Mouse (Mus musculus) CH12.LX (cell line): ENCODE measurements around the gene Tubgcp4.

Experiments used
- CHD1 ChIP-seq: IDR thresholded peaks from 2 replicates; pipeline ENCODE4 v1.6.1; 2012; ENCODE audit warnings: low read depth, low read length, improper control_type of control experiment, inconsistent platforms
- CTCF ChIP-seq, 2 experiments: IDR thresholded peaks in 1 of 2; conservative IDR thresholded peaks in 1 of 2; 2 replicates each; pipeline ENCODE4 v1.5.1; 2011 to 2012; ENCODE audit warnings: low read depth in 2 of 2, low read length in 2 of 2, improper control_type of control experiment in 1 of 2, inconsistent platforms in 1 of 2, mild to moderate bottlenecking in 1 of 2, moderate library complexity in 1 of 2
- EP300 ChIP-seq: IDR thresholded peaks from 2 replicates; pipeline ENCODE4 v1.6.1; 2011; ENCODE audit warnings: low read length, improper control_type of control experiment
- JUN ChIP-seq: IDR thresholded peaks from 2 replicates; pipeline ENCODE4 v1.6.1; 2011; ENCODE audit warnings: low read depth, mild to moderate bottlenecking, low read length, improper control_type of control experiment, moderate library complexity; ENCODE audit not compliant: insufficient read depth
- MAFK ChIP-seq: IDR thresholded peaks from 2 replicates; pipeline ENCODE4 v1.6.1; 2011; ENCODE audit warnings: low read length, improper control_type of control experiment; ENCODE audit not compliant: insufficient replicate concordance
- MAZ ChIP-seq: IDR thresholded peaks from 2 replicates; pipeline ENCODE4 v1.6.1; 2012; ENCODE audit warnings: low read depth, mild to moderate bottlenecking, inconsistent platforms, low read length, improper control_type of control experiment, moderate library complexity
- NRF1 ChIP-seq: IDR thresholded peaks from 2 replicates; pipeline ENCODE4 v1.6.1; 2014; ENCODE audit warnings: low read depth, mild to moderate bottlenecking, inconsistent platforms, low read length, improper control_type of control experiment, moderate library complexity
- PAX5 ChIP-seq: IDR thresholded peaks from 2 replicates; pipeline ENCODE4 v1.6.1; 2012; ENCODE audit warnings: low read length, inconsistent platforms, mixed read lengths
- POLR2A ChIP-seq: IDR thresholded peaks from 2 replicates; pipeline ENCODE4 v1.6.1; 2011; ENCODE audit warnings: low read depth, mild to moderate bottlenecking, improper control_type of control experiment, low read length
- SIN3A ChIP-seq: IDR thresholded peaks from 2 replicates; pipeline ENCODE4 v1.6.1; 2012; ENCODE audit warnings: low read length, improper control_type of control experiment, inconsistent platforms
- TBP ChIP-seq: conservative IDR thresholded peaks from 2 replicates; pipeline ENCODE4 v1.6.1; 2011; ENCODE audit warnings: low read depth, low read length, improper control_type of control experiment
- UBTF ChIP-seq: IDR thresholded peaks from 2 replicates; pipeline ENCODE4 v1.6.1; 2012; ENCODE audit warnings: low read depth, mild to moderate bottlenecking, inconsistent platforms, low read length, improper control_type of control experiment, moderate library complexity
- ZNF384 ChIP-seq: IDR thresholded peaks from 2 replicates; pipeline ENCODE4 v1.6.1; 2012; ENCODE audit warnings: low read depth, low read length, improper control_type of control experiment, inconsistent platforms

- TF ChIP-seq CHD1 (no peak), CTCF (conservative IDR thresholded peaks at IDR 0.05 in 1 of 2, IDR thresholded peaks at IDR 0.05 in 1 of 2; ENCODE audit: low read depth in 2 of 2, low read length in 2 of 2) (no peak), MAFK (no peak), NRF1 (no peak), EP300 (no peak), ZNF384 (no peak), POLR2A (no peak), UBTF (no peak), JUN (no peak), SIN3A (no peak), TBP (no peak), MAZ (no peak), PAX5 (no peak)
Observed at GRCm38 (mm10) chr2:121183431-121183830, 13.0 kb downstream of the Tubgcp4 start.
